Mouse (Mus musculus): ENCODE measurements around the gene Dcakd.

Dcakd gene

DNA sequence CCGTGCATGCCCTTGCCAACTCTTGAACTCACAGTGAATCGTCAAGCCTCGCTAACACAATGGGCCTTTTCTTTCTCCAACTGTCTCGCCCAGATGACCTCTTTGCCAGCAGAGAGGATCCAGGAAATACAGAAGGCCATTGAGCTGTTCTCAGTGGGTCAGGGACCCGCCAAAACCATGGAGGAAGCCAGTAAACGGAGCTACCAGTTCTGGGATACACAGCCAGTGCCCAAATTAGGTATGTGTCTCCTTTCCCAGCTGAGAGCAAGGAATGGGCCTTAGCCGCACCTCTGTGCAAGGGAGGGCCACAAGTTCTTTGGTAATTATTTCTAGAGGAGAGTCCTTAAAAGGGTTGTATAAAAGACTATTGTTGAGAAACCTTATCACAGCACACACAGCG is 18.2 kb upstream of the Dcakd start:
- no peak for DNase-seq (ENCODE audit: low read depth)

DNA sequence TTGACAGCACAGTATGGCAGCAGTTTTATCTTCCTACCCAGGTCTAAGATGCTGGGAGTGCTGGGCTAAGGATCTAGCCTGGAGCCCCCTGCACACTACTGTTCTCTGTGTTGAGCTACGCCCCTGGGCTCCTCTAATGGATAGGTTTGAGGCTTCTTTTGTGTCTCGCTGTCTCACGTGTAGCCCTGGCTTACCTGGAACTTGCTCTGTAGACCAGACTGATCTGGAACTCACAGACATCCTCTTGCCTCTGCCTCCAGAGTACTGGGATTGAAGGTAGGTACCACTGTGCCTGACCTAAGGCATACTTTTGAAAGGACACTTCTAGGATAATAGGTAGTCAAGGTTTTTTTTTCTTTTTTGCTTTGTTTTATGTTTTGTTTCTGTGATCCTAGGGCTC is 15.8 kb upstream of the Dcakd start:
- DNase-seq (ENCODE audit: low read depth): no peak

DNA sequence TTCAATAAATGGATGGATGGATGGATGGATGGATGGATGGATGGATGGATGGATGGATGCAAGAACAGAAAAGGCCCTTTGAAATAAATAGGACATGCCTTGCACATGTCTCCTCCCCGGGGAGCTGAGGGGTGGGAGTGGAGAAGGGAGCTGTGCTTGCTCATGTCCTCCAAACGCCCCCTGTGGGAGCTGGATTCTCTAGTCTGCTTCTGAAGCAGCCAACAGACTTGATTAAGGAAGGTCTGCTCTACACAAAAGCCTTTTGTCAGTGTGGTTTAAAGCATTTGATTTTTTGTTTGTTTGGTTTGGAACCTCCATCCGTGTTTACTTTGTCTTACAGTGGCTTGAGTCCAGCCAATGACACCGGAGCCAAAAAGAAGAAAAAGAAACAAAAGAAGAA is 14.7 kb upstream of the Dcakd start:
- DNase-seq (ENCODE audit: low read depth): no peak

DNA sequence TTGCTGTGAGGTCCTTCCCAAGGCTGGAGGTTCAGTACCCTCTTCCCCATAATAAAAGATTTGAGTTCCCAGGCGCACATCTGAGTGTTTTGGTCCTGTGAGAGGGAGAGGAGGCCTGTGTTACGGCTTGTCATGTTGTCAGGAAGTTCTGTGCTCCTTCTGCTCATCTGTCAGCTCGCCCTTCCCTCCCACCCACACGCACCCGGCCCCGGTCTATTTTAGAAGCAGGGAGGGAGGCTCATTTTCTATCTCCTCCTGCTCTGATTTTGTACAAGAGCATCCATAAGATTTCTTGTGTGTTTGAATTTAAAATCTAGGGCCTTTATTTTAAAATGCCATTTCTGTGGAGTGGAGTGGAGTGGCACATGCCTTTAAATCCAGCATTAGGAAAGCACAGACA is 9.9 kb upstream of the Dcakd start:
- DNase-seq (ENCODE audit: low read depth): no peak

DNA sequence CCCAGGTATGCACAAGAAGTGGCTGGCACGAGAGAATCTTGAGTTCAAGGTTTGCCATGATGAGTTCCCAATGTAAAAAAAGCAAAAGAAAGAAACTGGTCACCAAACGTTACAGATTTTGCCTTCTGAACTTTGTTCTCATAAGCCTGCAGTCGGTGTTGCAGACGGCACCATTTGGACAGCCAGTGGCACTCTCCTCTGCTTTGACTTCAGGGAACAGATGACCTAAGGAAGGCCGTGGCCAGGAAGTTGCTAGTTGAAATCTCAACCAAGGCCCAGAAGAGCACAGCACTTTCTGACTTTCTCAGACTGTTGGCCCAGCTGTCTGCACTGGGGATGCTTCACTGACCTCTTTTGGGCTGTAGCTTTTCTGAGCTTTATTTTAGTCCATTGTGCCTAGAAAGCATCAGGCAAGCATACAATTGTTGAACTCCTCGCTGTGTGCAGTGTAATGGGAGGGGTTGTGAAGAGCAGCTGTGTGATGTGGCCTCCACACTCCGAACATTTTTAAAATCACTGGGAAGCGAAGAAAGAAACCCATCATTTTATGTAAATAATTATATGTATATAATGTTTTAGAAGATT is 8.8 kb upstream of the Dcakd start:
- no peak for DNase-seq (ENCODE audit: low read depth)

DNA sequence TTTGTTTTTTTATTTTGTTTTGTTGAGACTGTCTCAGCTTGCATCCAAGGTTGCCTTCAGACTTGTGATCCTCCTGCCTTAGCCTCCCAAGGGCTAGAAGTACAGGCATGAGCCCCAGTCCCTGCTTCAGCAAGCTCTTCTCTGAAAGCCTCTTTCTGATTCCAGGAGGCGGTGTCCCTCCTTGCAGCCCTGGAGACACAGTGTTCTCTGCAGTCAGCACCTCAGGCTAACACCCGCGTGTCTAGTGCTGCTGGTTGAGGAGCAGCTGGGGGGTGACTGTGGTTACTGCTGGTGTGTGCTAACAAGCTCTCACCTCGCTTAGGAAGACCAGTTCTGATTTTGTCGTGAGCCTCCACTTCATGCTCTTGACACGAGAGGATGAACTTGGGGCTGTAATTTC is 6.9 kb upstream of the Dcakd start:
- DNase-seq (ENCODE audit: low read depth): no peak

DNA sequence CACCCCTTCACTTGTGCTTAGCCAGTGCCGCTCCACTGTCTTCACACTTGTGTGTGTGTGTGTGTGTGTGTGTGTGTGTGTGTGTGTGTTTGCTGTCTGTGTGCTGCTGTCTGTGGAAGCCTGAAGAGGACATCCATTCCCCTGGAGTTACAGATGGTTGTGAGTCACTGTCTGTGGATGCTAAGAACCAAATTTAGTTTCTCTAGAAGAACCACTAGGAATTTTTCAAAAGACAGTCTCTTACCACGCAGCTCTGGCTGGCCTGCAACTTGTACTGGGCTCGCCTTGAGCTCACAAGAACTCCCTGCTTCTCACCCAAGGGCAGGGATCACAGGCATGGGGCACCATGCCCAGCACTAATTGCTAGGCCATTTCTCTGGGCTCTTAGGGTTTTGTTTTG is 4.9 kb upstream of the Dcakd start:
- no peak for DNase-seq (ENCODE audit: low read depth)

DNA sequence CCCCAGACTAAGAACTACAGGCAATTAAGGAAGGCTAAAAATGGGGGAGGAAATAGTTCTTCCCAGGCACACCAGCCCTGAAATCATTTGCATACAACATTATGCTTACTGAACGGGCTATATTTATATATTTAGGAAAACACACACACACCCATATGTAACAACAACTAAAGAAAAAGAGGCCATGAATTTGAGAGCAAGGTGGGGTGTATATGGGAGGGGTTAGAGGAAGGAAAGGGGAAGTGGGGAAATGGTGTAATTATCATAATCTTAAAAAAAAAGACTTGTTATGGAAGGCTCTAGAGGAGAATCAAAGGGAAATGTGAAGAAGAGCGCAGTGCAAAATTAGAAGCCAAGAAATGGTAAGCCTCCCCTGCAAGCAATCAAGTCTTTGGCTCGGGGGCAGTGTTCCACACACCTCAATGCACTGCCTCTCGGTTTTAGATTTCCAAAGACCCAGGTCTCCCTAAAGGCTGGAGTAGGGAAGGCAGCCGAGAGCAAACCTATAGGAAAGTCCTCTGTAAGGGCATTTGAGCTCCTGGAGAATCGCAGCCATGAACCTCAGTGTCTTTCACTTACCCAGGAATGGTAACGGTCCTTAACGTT is 460 bp downstream of the Dcakd start:
- DNase-seq (ENCODE audit: low read depth): no peak

DNA sequence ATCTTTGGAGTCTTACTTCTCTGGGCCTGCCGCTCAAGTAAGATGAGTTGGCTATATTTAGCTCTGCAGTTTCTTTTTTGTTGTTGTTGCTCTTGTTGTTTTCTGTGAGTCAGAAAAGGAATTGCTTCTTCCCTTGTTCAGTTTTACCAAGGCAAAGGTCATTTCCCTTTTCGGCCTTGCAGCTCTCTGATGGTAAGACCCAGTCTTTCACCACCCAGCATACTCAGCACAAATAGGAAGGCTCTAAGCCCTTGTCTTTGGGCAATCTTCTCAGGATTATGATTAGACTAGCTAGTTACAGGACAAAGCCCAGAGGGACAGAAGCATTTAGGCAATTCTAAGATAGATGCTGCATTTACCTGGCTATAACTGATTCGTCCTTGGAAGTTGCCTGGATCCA is 1.2 kb downstream of the Dcakd start:
- no peak for DNase-seq (ENCODE audit: low read depth)

DNA sequence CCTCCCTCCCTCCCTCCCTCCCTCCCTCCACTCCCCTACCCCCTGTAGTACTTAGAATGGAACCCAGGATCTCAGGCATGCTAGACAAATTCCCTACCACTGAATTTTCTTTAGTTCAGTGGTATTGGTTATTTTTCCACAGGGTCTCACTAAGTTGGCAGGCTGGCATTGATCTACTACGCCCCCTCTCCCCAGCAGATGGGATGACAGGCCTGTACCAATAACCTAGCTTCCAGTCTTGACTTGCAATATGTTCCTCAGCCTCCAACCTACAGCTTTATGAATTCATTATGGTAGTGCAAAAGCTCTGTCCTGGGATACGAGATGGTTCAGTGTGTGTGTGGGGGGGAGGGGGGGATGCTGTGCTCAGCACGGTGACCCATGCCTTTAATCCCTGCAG is 4.2 kb downstream of the Dcakd start:
- DNase-seq (ENCODE audit: low read depth): no peak

DNA sequence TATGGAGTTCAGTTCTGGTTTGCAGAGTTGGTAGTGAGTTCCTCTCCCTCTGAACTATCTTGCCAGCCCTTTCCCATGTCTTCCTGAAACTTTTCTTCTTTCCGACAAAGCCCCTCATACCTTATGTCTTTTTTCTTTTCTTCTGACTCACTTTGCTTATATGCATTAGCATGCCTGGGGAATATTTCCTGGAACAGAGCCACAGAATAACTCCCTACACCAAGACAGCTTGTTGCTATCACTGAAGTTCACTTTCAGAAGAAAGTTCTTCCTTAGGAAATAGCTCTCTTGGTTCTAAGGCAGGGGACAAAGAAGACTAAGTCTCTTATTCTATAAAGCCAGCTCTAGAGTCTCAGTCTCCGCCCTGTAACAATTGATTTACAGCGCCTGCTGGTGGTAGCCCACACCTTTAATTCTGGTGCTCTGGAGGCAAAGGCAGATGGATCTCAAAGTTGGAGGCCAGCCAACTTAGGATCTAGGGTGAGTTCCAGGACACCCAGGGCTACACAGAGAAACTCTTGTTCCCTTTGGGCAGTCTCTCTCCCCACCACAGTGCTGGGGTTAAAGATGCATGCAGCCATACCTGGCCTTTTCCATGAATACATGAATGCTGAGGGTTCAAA is 7.3 kb downstream of the Dcakd start:
- DNase-seq (ENCODE audit: low read depth): no peak

DNA sequence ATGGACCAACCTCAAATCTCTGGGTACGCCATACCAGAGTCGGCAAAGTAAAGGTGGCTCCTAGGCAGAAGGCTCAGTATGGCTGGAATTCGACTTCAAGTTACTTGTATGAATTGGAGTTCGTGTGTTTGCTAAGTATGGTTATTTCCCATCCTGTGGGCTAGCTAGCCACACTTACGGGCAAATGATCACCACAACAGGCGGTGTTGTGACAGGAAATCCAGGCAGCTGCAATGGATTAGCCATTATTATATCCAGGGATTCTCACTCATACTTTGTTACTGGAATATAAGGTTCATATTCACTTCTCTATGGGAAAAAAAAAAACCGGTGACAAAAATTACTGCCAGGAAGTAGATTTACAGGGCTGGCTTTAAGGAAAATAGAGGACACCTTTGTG is 8.8 kb downstream of the Dcakd start:
- DNase-seq (ENCODE audit: low read depth): no peak

DNA sequence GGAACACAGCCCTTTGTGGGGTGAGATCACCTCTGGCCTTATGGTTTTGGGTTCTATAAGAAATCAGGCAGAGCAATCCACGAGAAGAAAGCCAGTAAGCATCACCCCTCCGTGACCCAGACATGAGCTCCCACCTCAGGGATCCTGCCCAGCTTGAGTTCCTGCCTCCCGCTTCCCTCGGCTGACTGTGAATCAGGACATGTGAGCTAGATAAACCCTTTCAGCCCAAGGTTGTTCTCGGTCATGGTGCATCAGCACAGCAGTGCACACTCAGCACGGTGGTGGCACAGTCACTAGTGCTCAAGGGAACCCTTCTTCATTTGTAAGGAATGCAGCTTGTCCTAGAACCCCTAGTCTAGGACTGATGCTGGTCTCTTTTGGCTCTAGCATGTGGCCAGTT is 9.3 kb downstream of the Dcakd start:
- no peak for DNase-seq (ENCODE audit: low read depth)

DNA sequence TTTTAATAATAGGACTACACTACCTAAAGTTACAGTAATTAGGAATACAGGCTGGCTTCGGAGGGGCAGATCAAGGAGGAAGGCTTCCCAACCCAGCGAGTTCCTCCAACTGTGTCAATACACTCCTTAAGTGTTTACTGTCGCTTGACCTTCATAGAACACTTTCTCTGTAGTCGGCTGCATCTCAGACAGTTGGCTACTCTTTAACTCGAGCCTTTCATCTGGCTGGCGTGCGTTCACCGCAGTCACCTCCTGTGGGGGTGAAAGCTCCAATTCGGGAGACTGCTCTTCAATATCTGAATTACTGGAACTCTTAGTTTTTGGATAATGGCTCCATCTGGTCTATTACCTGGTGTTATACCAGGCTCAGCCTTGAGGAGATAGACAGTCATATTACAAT is 10.5 kb downstream of the Dcakd start:
- DNase-seq (ENCODE audit: low read depth): no peak

DNA sequence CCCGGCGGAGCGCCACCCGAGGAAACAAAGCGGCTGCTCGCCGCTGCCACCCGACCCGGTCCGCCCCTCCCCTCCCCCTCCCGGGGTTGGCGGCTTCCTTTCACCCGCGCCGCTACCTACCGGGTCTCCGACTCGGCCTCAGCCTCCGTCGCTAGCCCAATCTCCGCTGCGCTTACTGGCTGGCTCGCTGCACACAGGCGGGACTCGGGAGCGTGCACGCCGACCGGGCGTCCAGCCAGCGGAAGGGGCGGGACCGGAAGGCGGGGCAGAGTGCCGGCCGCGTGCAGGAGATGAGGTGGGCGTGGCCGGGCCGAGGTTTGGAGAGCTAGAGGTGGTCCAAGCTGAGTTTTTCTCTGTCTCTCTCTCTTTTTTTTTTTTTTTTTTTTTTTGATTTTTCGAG is 11.2 kb downstream of the Dcakd start:
- peak; percentile 93 for DNase-seq (ENCODE audit: low read depth)

DNA sequence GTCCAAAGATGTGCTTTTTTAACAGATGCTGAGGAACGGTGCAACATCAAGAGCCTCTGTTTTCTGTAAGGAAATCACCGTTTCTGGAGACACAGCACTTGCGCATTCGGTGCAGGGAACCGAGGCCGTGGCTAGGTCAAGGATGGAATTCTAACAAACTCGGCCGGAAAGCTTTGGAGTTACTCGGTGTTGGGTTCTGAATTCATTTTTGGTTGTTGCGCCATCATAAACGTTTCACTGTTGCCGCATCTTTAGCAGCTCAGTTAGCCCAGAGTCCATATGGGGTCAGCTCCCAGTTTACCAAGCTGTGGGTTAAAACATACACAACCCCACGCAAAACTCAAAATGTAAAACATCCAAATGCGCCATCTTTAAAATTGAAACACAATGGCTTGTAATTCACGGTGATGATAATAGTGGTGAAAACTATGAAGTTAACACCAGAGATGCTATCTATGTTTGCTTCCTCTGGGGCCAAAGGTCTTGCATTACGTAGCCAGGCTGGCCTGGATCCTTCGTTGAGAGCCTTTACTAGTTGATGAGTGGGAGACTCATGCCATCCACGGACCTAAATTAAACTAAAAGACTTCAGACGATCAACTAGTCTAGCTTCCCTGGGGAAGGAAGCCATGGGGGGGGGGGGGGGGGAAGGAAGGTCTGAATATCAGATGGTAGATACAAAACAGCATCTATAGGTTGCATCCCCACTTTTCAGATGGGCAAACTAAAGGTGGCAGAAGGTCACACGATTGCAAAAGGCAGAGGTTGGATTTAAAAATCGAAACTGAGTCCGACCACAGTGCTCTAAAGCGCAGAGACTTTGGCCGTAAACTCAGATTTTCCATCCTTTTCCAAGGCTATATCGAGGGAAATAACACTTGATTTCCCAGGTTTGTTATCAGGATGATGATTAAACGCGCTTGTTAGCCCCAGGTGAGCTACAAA is 12.0 kb downstream of the Dcakd start:
- no peak for DNase-seq (ENCODE audit: low read depth)

DNA sequence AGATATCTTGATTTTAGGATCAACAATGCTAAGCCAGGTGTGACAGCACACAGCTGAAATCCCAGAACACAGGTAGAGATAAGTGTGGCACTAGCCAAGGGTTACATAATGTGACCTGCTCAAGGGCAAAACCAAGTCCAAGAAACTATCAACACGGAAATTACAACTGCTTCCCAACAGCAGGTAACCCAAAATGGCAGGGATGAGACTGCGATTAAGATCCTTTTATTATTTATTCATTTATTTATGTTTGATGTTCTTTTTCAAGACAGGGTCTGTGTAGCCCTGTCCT is 17.0 kb downstream of the Dcakd start:
- DNase-seq (ENCODE audit: low read depth): no peak

DNA sequence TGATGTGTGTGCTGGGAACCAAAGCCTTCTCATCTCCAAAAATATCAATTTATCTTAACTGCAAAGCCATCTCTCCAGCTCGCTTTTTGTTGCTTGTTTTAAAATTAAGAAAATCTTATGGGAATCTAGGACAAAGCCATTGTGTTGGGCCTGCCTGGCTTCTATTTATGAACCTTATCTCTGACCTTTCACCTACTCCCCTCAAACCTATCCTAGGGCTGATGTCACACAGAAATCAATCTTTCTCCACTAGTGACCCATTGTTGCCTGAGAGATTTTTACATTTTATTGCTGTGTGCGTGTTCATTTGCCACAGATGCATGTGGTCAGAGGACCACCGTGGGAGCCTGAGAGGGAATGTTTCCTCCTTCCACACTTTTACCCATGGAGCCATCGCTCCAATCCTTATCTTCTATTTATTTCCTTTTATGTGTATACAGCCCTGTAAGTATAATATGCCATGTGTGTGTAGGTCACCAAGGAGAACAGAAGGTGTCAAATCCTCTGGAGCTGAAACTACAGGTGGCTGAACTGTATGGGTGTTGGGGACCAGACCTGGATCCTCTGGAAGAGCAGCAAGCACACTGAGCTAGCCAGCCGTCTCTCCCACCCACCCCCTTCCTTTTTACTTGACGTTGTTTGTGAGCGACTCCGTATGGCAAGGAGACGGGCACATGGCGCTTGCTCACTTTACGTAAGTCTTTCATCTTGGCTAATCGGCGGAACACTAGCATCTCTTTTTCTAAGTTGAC is 17.5 kb downstream of the Dcakd start:
- no peak for DNase-seq (ENCODE audit: low read depth)

DNA sequence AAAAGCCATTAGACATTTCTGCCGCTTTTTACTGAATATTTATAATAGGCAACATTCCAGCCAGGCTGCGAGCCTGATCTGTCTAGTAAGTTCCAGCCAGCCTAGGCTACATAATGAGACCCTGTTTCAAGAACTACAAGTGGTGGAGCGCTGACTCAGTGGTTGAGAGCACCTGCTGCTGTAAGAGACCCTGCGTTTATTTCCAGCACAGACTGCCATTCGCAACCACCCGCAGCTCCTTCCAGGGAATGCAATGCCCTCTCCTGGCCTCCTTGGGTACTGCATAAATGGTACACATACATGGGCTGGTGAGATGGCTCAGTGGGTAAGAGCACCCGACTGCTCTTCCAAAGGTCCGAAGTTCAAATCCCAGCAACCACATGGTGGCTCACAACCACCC is 18.9 kb downstream of the Dcakd start:
- no peak for DNase-seq (ENCODE audit: low read depth)

DNA sequence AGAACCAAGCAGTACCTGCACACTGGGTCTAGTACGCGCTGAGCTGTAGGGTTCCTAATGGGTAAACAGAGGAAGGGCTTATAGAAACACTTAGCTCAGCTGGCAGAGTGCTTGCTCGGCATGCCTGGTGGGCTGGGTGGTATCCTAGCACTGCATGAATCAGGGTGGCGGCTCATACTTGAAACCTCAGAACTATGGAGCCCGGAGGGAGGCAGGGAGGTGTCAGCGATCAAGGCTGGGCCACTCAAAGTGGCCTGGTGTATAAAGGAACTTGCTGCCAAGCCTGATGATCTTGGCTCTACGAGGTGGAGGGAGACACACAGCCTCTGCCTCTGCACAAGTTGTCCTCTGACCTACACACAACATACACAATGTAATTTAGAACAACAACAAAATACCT is 19.6 kb downstream of the Dcakd start:
- DNase-seq (ENCODE audit: low read depth): no peak

DNA sequence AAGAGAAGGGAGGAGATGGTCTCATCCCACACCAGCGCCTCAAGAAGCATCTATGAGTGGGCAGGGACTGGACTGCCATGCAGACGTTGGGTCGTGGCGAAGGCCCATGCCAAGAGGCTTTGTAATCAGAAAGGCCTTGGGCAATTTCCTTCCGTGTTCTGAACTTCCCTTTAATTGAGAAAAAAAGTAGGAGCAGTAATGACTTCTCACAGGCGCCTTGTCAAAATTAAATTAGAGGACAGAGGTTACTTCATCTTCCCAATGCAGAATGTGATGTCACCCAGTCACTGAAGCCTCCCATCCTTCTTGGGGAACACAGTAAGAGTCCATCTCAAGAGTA is 21.2 kb downstream of the Dcakd start:
- no peak for DNase-seq (ENCODE audit: low read depth)

DNA sequence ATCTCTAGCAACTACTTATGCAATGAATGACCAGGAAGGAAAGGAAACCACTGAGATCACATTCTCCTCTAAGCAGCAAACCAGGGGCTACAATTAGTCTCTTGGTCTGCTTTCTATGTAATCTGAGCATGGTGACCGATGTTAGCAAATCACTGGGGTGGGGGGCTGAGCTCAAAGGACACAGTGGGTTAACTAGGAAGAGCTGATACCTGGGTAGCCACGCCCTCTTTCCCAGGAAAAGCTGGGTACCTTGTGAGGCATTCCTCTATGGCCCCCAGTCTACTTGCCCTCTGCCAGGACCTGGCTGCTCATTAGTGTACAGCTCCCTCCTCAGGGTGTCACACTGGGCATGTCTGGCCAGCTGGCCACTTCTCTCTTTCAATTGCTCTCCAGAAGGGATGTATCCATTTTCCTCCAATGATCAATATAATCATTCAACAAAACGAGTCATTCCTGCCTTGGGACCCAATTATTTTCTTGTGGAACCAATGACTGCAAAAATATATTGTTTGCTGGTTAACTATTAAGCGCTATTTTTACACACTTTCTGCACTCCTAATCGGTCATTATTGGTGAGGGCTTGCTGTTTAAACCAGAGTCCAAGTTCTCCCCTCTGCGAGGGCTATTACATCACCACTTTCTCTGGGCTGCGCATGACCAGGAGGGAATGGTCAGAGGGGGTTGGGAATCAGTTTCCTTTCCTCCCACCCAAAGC is 21.7 kb downstream of the Dcakd start:
- DNase-seq (ENCODE audit: low read depth): no peak

All from c-Kit-positive CD71-positive TER-119-negative erythroid progenitor cells, embryonic 14.5 days (primary cell).